Mouse (Mus musculus) left cerebral cortex, adult 11 months (tissue): ENCODE data around the gene Peli2.

Experiments used
- DNase-seq: peaks from one replicate; pipeline ENCODE4 v3.0.0; 2022; ENCODE audit warnings: low spot score

The Peli2 gene

DNA sequence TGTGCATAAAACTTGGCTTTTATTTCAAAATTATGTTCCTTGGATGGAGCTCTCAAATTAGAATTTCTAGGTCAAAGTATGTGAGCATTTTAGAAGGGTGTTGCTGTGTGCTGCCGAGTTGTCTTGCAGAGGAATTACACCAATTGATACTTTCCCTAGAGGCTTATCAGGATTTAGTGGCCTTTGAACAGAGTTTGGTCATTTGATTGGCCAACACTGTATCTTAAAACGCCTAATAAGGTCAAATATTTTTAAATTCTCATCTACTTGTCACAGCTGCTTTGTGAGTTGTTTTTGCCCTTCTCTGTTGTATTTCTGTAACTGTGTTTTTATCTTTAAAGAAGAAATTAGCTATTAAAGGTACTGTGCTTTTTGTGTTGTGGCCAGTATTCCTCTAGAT is 32.4 kb downstream of the Peli2 start:
- DNase-seq: no peak

DNA sequence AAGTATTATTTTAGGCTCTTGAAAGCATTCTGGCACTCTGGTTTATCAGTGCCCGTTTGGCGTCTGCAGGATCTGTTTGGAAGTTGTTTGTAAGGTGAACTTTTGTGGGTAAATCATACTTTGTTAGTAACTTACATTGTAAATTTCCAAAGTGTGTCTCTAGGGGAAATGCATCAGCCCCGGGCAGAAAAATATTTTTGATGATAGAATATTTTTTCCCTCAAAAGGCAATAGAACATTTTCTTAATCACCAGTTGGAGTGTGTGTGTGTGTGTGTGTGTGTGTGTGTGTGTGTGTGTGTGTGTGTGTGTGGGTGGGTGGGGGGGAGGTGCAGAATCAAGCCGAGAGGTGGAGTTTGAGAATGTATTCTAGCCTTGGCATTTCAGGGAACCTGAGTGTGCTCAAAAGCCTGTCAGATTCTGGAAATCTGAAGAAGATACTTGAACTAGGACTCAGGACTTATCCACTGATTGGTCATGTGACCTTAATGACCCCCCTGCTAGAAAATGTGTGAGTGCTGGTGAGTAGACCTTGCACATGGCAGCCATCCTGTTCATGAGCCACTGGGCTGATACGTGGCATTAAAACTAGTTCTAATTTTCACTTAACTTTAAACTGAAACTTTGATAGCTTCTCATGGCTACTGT is 33.4 kb downstream of the Peli2 start:
- no peak for DNase-seq

DNA sequence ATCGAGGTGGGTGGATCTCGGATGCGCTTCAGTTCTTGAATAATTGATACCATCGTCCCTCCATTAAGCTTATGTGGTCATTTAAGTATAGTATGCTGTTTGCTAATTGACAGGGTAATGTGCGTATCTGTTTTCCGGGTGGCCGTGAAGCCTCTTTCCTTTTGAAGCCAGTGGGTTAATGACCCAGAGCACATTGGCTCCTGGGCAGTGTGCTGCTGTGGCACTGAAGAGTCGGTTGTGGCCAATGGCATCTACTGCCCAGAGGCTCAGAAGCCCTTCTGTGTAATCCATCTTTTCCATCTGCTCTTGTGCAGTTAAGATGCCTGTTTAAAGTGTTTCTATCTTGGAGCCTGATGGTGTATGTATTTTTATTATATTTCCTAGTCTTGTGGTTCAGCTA is 34.0 kb downstream of the Peli2 start:
- no peak for DNase-seq

DNA sequence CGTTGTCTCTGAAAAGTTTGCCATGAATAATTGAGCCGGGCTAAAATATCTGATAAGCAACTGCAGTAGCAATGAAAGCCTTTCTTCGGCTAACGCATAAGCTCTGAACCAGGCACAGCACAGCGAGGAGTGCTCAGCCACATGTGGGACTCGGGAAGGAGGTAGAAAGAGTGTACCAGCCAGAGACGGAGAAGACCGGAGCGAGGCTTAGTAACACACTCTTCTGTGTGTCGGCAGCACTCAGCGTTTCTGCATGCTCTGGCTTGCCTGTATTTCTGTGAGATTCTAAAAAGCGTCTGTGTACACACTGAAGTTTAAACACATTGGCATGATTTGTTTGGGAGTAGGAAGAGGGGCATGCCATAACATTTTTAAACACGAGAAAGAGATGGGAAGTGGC is 34.5 kb downstream of the Peli2 start:
- DNase-seq: no peak

DNA sequence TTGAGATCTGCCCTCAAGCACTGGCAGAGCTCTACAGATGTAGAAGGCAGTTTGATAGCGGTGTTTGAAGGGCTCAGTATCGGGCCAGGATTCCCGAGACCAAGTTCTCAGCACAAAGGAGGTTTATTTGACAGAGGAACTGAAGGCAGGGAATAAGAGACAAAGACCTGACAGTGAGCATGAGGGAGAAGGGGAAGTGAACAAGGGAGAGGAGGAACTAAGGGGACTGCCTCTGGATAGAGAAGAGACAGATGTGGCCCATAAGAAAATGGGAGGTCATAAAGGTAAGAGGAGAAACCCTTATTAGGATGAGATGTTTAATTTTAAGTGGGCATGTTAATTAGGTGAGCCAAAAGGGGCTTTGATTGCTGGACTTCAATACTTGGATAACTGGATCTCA is 36.5 kb downstream of the Peli2 start:
- DNase-seq: no peak

DNA sequence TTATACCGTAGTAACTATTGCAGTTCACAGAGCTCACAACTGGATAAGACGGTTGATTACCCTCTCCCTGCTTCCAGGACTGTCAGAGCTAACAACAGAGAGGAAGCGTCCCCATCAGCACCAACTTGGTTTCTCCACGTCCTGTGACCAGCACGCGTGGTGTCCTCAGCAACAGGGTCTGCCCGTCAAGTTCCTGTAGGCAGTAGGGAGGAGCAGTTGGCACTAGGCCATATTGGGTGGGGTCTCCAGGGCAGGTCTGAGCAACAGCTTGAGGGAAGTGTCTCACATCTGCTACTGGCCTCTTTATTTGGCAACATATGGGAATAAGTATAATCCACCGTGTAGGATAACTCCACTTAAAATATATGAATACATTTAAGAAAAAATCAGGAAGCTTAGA is 37.2 kb downstream of the Peli2 start:
- no peak for DNase-seq

DNA sequence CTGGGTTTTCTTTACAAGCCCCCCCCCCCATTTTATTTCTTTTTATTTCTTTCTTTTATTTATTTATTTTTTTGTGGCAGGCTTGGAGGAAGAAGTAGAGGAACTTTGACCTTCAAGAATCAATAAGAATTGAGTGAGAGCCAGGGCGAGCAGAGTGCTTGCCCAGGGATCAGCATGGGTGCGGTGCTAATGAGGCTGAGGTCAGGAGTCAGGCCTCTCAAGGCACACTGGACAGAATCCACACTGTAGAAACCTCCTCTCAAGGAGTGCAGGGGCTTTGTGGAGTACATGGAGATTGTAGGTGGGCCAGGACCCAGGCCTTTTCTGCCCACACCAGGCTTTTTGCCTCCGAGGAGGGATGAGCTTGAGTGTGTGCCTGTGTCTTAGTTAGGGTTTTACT is 38.8 kb downstream of the Peli2 start:
- no peak for DNase-seq

DNA sequence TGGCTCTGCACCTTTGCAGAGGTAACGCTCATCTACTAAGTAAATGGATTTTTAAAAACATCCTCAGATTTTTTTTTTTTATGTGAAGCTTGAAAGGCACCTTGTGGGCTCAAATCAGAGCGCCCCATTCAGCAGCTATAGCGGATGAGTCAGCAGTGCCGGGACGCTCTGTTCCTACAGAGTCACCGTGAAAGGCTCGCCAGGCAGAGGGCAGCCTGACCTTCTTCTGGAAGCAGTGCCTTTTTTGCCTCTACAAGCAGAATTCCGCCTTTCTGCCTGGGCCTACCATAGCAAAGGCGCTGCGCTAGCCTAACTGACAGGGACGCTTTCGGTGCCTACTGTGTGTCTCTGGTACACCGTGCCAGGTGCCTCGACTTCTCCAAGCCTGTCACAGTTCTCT is 41.8 kb downstream of the Peli2 start:
- DNase-seq: no peak

DNA sequence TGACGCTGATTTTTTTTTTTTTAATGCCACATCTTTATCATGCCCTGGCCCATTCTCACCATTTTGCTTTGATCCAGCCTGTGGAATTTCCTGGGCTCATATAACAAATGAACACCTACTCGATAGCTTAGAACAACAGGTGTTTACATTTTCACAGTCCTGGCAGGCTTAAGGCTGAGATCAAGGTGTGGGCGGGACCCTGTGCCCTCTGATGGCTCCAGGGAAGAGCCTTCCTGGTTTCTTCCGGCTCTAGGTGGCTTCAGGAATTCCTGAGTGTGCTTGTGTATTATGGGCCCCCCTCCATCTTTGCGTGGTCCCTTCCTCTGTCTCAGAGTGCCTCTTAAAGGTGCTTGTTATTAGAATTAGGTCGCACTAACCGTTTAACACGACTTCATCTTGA is 44.3 kb downstream of the Peli2 start:
- DNase-seq: no peak

DNA sequence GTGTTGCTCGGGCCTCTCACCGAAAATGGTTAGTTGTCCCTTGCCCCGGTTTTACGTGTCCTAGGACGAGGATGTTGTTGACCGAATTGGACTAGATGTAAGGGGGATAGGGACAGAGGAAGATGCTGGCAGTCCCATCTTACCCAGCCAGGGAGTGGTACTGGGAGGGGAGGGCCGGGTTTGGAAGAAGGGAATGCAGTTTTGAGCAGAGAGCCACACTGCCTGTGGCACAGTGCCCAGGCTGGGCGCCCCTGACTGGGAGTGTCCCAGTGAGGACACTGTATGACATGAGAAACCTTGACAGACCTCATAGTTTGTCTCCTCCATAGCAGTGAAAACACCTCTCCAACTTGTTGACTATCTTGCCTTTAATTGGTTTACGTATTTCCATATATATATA is 45.8 kb downstream of the Peli2 start:
- DNase-seq: no peak

DNA sequence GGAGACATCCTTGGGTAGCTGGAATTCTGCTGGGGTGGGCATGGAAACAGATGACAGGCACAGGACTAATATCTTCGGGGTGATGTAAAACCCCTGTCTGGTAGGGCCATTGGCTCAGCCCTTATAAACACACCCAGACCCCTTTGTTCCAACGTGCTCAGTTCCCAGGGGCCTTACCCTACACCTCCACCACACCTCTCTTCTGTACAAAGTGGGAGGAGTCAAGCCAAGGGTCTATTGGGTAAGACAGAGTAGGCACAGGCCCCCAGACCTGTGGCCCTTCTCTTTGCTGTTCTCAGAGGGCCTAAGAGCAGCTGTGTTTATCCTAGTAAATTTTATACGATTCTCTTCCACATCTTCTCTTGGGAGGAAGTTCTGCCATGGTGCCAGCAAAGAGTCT is 46.4 kb downstream of the Peli2 start:
- no peak for DNase-seq

DNA sequence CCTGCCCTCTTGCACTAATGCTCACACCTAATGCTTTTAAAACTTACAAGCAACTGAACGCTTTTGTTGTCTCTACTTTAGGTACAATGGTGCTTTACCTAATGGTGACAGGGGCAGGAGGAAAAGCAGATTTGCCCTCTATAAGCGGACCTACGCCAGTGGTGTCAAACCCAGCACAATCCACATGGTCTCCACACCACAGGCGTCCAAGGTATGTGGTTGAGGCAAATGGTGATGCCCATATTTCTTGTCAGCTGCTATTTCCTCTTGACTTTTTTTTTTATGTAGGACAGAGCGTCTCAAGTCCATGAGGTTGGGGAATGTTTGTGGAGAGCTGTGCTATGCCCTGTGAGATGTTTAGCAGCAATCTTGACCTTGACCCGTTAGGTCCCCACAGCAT is 47.5 kb downstream of the Peli2 start:
- DNase-seq: no peak

DNA sequence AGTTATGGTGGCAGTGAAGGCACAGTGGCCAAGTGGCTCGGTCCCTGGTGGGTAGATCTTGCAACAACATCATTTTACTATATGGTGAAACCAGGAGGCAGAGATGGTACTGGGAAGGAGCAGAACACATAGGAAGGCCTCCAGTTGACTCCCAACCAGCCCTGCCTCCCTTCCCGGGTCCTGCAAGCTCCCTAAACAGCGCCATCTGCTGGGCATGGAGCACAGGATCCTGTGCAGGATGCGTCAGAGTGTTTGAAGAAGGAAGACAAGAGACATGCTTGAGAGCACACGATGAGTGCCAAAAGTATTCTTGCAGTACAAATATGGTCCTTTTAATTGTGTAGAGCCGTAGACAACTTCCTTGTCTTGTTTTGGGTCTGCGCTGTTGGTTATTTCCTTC is 49.3 kb downstream of the Peli2 start:
- no peak for DNase-seq

DNA sequence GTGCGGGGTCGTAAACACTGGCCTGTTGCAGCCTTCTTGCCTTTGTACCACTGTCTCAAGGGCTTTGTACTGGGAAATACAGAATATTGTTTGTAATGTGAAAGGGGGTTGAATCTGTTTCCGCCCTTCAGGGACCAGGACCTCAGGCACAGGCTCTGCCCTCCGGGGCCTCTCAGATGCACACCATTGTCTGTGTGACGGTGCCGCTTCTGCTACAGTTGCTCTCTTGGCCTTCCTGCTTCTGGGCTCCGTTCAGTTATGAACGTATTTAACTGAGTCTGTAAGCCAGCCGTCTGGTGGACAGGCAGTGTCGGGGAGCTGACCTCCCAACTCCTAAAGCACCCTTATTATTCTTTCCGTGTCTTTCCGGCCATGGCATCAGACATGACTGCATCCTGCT is 50.6 kb downstream of the Peli2 start:
- no peak for DNase-seq

DNA sequence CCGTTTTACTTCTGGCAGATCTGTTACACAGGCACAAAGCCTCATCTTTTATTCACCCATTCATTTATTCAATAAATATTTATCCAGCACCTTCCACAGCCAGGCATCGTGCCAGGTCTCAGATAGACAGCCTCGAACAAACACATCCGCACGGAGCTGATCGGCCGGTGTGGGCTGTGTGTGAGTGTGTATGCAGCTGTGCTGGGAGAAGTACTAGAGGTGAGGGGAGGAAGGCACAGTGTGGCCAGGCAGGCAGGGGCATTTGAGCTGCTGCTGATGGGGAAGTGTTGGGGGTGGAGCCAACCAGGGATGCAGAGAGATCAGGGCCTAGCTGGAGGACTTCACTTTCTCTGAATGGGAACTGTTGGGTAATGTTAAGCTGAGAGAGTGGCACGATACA is 51.4 kb downstream of the Peli2 start:
- no peak for DNase-seq

DNA sequence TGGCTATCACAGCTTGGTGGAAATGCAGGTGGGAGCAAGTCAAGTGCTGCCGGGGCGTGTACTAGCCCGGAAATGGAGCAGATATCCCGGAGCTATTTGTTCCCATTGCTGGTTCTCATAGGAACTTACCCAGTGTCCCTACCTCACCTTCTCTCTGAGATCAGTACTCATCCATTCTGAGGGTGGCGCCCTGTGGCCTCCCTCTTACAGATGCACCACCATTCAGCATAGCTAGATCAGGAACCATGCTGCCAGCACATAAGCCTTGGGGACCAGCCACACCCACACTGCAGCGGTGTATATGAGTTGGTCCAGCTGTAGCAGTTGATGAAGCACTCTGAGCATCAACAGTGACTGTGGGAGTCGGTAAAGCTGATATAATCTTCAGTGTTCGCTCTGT is 52.3 kb downstream of the Peli2 start:
- no peak for DNase-seq

DNA sequence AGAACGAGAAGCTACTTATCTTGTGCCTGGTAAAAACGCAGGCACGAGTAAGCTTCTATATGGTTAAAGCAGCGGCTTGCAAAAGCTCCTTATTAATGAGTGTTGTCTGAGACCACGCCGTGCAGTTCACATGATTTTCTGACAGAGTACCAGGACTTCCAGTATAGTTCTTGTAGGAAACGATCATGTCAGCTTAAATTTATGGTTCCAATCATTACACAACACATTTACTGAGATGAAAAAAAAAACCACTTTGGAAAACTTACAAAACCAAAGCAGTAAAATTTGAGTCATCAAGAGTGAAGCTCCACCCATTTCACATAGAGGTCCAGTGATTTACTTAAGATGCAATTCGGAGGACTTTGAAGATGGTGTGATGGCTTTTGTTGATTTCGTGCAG is 53.2 kb downstream of the Peli2 start:
- DNase-seq: no peak

DNA sequence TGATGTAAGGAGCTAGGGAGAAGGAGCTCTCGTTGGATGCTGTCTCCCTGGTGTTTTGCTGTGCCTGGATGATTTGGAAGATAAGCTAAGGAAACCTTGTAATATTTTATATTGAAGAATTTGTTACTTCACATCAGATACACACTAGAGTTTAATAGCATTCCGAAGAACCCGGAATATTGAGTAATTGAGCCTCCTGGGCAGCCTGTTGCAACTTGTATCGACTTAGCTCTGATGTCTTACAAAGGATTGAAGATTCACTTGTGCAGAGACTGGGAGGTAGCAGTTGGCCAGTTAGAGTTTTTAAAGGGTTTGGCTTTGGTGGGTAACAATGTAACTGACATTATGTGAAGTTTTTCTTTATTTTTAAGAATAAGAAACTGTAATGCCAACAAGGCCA is 53.7 kb downstream of the Peli2 start:
- no peak for DNase-seq

DNA sequence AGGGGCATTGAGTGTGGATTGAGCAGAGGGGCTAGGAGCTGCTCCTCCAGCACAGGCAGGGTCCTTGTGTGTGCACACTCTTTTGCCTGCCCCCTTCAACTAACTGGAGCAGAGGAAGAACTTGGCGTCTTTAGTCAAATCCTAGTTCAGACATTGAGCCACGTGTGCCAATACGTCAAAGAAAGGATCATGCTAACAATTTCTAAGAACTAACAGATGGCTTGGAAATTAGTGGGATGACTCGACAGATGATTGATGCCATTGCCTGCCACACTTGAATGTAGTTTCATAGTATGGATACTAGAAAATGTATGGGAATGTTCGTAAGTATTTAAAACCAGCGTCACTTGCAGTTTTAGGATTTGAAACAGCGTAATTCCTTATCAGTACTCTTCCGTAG is 54.5 kb downstream of the Peli2 start:
- no peak for DNase-seq

DNA sequence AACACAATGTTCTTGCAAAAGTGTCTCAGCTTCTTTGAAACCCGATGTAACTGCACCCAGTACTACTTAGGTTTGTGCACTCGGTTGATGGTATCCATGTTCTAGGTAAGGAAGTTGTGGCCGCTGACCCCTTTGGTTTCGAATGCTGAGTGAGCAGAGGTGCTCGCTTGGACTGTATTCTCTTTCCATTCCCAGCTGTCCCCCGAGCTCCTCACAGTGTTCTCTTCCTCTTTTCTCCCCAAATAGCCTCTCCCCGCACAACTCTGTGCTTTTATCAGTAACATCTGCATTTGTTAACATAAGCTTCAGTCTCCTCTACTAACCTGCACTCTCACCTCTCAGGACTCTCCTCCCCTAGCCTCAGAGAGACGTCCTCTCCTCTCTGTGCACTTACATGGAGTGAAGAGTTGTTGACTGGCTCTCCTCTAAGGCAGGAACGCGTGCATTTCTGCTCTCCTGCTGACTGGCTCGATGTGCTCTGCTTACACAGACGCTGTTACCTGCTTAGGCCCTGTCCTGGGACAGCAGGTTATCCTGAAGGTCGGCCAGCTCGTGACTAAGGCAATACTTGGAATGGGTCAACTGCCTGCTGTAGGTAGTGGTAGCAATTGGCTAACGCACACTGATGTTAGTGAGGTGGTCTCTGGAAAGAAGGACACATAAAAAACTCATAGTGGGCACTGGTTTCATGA is 57.8 kb downstream of the Peli2 start:
- DNase-seq: no peak

DNA sequence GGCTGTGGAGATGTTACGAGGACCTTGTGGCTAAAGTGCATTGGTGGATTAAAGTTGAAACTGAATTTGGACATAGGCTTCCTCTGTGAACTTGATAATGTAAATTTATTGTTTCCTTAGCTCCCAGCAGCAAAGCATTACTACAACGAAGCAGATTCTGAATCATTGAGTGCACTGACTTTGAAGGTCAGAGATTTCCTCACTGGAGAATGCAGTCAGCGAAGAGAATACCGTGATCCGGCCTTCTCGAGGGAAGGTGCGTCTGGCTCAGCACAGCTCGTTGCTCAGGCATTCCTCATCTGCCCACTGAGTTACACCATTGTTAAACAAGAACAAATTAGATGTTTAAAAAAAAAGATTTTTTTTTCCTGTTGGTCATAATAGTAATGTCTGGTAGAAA is 58.4 kb downstream of the Peli2 start:
- no peak for DNase-seq

DNA sequence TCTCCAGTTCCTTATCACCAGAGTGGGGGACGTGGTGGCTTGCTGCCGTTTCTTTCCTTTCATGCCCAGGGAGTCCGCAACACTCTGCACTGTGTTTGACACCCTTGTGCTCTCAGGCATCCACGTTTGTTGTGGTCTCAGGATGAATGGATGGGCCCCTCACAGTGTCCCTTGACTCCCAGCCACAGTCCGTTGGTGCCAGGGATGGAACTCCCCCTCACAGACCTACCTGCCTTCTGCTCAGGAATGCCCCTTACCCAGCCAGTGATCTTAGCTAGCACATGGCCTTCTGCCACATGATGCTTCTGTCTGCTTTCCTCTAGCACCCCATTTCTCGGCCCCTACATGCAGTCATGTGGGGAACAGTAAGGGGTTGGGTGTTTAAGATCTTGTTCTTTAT is 65.7 kb downstream of the Peli2 start:
- no peak for DNase-seq

DNA sequence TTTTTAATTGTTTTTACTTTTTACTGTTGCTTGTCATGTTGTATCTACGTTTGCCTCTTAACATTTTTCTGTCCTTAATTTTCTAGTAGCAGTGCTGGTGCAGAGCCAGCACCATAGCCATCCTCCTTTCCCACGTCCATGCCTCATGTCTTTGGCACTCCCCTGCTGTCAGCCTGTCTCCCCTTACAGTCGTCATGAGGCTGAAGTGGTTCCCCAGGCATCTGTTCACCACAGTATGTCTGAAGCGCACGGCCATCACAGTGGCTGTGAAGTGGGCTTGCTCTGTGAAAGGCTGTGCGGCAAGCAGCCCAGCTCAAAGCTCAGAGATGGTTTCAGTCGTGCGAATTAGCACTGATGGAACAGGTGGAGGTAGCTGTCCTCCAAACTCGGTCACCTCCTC is 66.5 kb downstream of the Peli2 start:
- no peak for DNase-seq

DNA sequence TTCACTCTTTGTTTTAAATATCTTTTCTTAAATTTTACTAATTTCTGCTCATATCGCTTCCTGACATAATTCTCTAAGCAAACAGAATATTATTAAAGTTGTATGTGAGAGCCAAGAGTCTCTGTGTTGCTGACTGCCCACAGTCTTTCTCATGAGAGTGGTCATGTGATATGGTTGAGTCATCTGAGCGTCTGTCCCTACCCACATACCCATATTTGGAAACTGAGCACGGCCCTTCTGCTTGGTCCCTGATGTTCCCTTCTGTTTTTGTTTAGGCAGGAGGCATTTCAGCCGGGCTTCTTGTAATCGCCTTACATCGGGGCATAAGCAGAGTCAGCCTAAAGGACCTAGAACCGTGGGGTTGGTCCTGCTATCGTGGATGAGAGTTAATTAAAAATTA is 68.7 kb downstream of the Peli2 start:
- no peak for DNase-seq
